Mouse (Mus musculus) ES-Bruce4 (cell line): ENCODE measurements around the gene Hivep1.

Source experiments
- CTCF ChIP-seq: IDR thresholded peaks from one replicate; pipeline ENCODE4 v1.8.1; 2011; ENCODE audit warnings: low read depth, low read length
- POLR2A ChIP-seq: IDR thresholded peaks from one replicate; pipeline ENCODE4 v1.8.1; 2011; ENCODE audit warnings: low read length; ENCODE audit not compliant: insufficient read depth

DNA sequence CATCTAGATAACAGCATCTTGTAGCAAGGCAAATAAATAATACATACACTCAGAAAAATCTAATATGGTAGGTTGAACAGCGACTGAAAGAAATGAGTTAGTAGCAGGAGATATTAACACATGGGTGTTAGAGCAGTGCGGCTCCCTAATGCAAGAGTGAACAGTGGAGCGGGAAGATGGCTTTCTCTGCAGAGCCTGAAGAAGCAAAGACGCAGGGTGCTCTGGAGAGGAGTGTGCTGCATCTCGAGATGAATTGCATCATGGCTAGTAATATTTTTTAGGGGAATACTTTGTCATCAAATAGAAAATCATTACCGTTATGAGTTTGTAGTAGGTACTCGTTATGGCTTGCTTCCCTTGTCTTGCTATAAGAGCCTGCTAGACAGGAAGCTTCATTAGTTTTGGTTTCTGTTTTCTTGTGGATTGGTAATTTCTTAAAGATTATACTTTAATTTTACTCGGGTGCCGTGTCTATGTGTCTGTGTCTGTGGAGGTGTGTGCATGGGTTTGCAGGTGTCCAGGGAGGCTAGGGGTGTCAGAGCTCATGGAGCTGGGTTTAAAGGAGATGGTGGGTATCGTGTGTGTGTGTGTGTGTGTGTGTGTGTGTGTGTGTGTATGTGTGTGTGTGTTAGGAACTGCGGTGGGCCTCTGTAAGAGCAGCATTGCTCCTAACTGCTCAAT, 51.8 kb downstream of the Hivep1 start:
- TF ChIP-seq POLR2A (no peak), CTCF (no peak)
